Mouse (Mus musculus) forebrain, embryonic 16.5 days (tissue): ENCODE measurements at regions not wholly inside any gene's neighbourhood (a gene's known extent, or its start where the extent isn't known, plus 50 kb on each side); places are given as distances from the start of the nearest gene placed in this dataset.
A peak's percentile ranks its signal among the peaks of the same experiment; 100 is the strongest.

Experiments
- ATAC-seq: fragments of 200-750 bp; cut with Nextera tagmentation; 2 replicates; pipeline ENCODE4 v1.8.0; 2017; ENCODE audit warnings: mild to moderate bottlenecking, moderate library complexity
- H3K27ac ChIP-seq: fragments of 300-500 bp; sonication (generic); 2 replicates; pipeline ENCODE4 v1.5.1; 2014; ENCODE audit warnings: low read length, control low read depth
- H3K27me3 ChIP-seq: fragments of 300-500 bp; sonication (generic); replicated peaks from 2 replicates; pipeline ENCODE4 v1.6.1; 2014; ENCODE audit warnings: low read length; ENCODE audit not compliant: control insufficient read depth, insufficient read depth
- H3K36me3 ChIP-seq: fragments of 300-500 bp; sonication (generic); 2 replicates; pipeline ENCODE4 v1.6.1; 2014; ENCODE audit not compliant: control insufficient read depth, insufficient read depth
- H3K4me1 ChIP-seq: fragments of 300-500 bp; sonication (generic); replicated peaks from 2 replicates; pipeline ENCODE4 v1.6.1; 2014; ENCODE audit warnings: low read length; ENCODE audit not compliant: control insufficient read depth, insufficient read depth
- H3K4me2 ChIP-seq: fragments of 300-500 bp; sonication (generic); 2 replicates; pipeline ENCODE4 v1.6.1; 2014; ENCODE audit warnings: mild to moderate bottlenecking, low read length, control low read depth
- H3K4me3 ChIP-seq: fragments of 300-500 bp; sonication (generic); replicated peaks from 2 replicates; pipeline ENCODE4 v1.5.1; 2014; ENCODE audit warnings: mild to moderate bottlenecking, low read length, control low read depth
- H3K9ac ChIP-seq: fragments of 300-500 bp; sonication (generic); replicated peaks from 2 replicates; pipeline ENCODE4 v1.6.1; 2014; ENCODE audit warnings: low read depth, low read length, control low read depth
- H3K9me3 ChIP-seq: fragments of 300-500 bp; sonication (generic); 2 replicates; pipeline ENCODE4 v1.6.1; 2016; ENCODE audit warnings: low read length; ENCODE audit not compliant: control insufficient read depth
- WGBS: fragments of 180-500 bp; shearing (Covaris S2); extraction: QIAGEN DNeasy Blood & Tissue Kit; methylation state at CpG from one replicate; pipeline ENCODE4 v1.1.7; 2014; 5-methylcytosine and 5-hydroxymethylcytosine counted together

DNA sequence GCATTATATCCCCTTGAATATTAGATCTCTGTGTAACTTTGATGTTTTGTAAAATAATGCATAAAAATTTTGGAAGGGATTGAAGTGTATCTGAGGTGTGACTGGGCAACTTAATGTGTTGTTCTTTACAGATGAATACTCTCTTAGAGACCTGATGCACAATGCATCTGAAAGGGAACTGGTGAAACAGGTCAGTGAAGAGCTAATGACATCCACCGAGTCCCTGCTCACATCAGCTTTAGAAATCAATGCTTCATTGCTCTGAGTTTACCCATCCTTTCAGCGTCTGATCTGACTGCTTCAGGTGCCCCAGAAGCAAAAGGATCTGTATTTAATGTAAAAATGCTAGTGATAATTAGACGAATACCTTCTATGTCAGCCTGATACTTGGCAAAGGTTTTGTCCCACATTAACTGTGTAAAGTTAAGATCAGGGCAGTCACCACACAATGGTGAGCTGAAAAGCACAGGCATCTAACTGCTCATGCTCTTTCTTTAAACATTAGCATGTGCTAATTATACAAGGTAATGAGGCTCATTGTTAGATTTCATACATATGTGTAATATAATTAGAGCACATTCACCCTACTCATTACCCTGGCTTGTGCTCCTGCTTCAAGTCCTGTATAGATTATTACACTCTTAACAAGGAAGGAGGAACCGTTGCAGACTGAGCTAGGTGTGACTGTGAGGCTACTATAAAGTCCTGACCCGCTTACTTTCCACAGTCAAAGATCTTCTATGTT lies 204.6 kb upstream of the Tlr4 start:
- Histone ChIP-seq H3K4me1 (no peaks in the 10 kb centered on the region), H3K9me3 (no peaks in the 10 kb centered on the region), H3K9ac (no peak overlapping the region), H3K4me3 (no peak overlapping the region), H3K27ac (no peak overlapping the region), H3K36me3 (no peaks in the 10 kb centered on the region), H3K27me3 (no peaks in the 10 kb centered on the region), H3K4me2 (no peak overlapping the region)
- 27% methylated on average over 5 of the region's 5 CpGs for WGBS
- peak; percentile 67; the same call in 1 of the 2 replicates for ATAC-seq

DNA sequence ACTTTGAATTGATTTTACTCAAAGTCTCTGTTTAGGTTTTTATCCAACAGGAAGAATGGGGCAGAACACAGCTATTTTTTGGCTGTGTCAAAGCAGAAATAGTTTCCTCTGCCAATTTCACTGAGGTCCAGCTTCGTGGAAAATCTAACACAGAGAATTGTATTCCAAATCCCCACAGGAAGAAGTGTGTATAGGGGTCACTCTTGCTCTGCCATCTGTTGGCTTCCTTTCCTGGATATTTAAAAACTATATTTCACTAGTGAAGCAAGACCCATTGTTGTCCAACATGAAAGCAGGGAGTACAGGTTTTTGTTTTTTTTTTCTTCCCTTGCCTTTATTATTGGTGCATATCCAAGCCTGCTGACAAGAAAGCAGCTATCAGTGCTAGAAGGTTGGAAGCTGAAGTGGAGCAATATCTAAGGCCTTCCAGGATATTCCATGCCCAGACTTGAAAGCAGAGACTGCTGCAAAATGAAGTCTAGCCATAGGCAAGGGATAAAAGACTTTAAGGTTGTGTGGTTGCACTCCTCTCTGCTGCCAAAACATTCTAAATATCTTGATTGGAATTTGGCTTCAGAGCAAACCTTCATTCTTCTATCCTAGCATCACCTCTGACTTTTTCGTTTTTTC lies 208.5 kb upstream of the Tlr4 start:
- H3K4me3 ChIP-seq = no peak overlapping the region
- H3K4me1 ChIP-seq = no peaks in the 10 kb centered on the region
- H3K9ac ChIP-seq = no peak overlapping the region
- no peak overlapping the region for H3K4me2 ChIP-seq
- H3K27me3 ChIP-seq = no peaks in the 10 kb centered on the region
- H3K27ac ChIP-seq = no peak overlapping the region
- H3K36me3 ChIP-seq = no peaks in the 10 kb centered on the region
- no peaks in the 10 kb centered on the region for H3K9me3 ChIP-seq
- ATAC-seq = no peak
- WGBS = 73% methylated on average over 2 of the region's 2 CpGs

DNA sequence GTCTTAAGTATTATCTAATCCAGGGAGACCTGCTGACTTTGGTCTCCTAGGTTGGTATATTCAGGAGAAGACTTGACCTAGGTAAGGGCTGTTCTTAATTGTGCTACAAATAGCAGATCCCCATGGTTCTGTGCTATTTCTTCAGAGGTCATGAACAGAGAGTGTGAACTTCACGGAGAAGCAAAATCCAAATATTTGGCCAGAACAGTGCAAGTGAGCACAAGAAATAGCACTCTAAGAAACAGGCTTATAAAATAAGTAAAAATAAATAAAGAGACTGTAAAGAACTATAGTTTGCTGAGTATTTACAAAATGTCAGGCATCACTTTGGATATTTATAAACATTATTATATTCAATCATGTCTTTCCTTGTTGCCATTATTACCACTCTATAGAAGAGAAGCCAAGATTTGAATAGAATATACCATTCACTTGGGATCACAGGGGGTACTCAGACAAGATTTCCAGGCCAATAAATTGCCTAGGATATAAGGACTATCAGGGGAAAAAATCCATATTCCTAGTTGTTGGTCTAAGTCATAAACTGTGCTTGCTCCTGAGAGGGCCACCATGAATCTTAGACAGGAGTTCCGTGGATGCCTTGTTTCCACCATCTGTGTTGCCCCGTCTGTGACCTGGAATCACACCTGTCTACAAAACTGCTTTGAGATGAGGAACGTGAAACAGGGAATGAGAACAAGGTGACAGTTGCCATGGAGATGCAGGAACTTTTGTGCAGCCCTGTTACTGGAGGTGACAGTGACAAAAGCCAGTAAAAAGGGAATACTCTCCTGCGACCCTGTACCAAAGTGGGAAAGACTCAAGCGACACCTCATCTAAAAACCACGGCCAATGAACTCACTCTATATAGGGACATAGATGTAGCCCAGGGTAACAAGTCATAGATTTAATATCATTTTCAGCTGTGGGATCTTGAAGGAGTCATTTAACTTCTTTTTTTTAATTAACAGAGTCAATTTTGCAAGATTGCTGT lies 209.3 kb upstream of the Tlr4 start:
- H3K9ac ChIP-seq = no peak overlapping the region
- ATAC-seq = no peak
- no peak overlapping the region for H3K4me2 ChIP-seq
- 74% methylated on average over 7 of the region's 7 CpGs for WGBS
- H3K4me1 ChIP-seq = no peaks in the 10 kb centered on the region
- H3K9me3 ChIP-seq = no peaks in the 10 kb centered on the region
- no peak overlapping the region for H3K4me3 ChIP-seq
- H3K36me3 ChIP-seq = no peaks in the 10 kb centered on the region
- H3K27ac ChIP-seq = no peak overlapping the region
- H3K27me3 ChIP-seq = no peaks in the 10 kb centered on the region

- Histone ChIP-seq H3K27ac (no peak overlapping the region), H3K4me3 (no peak overlapping the region), H3K36me3 (no peaks in the 10 kb centered on the region), H3K4me2 (no peak overlapping the region), H3K9me3 (no peaks in the 10 kb centered on the region), H3K27me3 (no peaks in the 10 kb centered on the region), H3K9ac (no peak overlapping the region), H3K4me1 (no peaks in the 10 kb centered on the region)
- WGBS = 88% methylated on average over 4 of the region's 4 CpGs
- ATAC-seq = no peak
These were observed 210.3 kb upstream of the Tlr4 start for GRCm38 (mm10) chr4:66617101-66617500.

DNA sequence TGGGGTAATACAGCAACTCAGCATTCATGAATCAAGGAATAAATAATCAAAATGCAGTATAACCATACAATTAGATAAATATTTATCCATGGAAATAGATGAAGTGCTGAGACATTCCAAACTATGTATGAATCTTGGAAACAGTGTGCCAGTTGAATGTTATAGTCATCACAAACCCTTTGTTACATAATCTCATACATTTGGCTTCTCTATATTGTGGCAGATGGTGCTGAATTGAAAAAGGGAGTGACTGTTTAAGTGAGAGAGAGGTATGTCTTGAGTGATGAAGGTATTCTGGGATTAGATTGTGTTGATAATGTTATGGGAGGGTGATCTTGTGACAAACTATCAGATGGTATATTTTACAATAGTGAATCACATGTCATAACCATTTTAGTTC lies 200.4 kb upstream of the Astn2 start:
- H3K4me1 ChIP-seq = no peaks in the 10 kb centered on the region
- no peaks in the 10 kb centered on the region for H3K36me3 ChIP-seq
- H3K27ac ChIP-seq = no peak overlapping the region
- ATAC-seq = no peak
- H3K9ac ChIP-seq = no peak overlapping the region
- no peak overlapping the region for H3K4me3 ChIP-seq
- H3K9me3 ChIP-seq = no peaks in the 10 kb centered on the region
- H3K4me2 ChIP-seq = no peak overlapping the region
- no peaks in the 10 kb centered on the region for H3K27me3 ChIP-seq

DNA sequence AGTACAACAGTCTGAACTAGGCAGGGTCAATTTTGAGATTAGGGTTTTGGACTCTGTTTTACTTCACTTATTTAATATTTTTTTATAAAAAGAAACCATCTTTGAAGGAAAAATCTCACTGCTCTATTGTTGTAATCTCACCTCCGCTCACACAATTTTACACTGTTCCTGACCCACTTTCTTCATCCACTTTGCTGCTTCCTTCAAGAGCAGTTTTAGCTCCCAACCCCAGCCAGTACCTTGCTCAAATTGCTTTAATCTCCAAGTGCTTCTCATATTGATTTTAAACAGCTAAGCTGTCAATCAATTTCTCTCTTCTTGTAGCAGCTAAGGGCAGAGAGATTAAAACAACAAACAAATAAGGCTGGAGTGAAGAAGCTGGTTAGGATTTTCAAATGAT lies 194.3 kb upstream of the Astn2 start:
- Histone ChIP-seq H3K4me1 (no peaks in the 10 kb centered on the region), H3K27ac (no peak overlapping the region), H3K4me3 (no peak overlapping the region), H3K9me3 (no peaks in the 10 kb centered on the region), H3K36me3 (no peaks in the 10 kb centered on the region), H3K9ac (no peak overlapping the region), H3K4me2 (no peak overlapping the region), H3K27me3 (no peaks in the 10 kb centered on the region)
- ATAC-seq = no peak
- 88% methylated on average over 1 of the region's 1 CpGs for WGBS

DNA sequence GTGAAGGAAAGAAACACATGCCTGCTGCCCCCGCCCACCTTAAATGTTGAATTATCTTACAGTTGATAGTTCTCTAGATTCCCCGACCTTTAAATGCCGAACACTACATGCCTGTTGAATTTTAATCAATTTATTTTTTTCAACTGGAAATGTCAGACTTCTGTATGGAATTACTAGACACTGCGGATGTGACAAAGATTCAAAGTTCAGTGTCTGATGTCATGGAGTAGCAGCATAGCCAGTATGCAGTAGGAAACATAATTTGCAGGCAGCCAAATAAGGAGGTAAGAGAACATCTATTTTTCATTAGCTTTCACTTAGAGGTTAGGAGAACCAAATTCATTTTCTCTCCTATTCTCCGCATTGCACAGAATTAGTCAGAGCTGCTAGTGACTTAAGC lies 182.2 kb upstream of the Astn2 start:
- ATAC-seq = no peak
- 43% methylated on average over 5 of the region's 5 CpGs for WGBS

DNA sequence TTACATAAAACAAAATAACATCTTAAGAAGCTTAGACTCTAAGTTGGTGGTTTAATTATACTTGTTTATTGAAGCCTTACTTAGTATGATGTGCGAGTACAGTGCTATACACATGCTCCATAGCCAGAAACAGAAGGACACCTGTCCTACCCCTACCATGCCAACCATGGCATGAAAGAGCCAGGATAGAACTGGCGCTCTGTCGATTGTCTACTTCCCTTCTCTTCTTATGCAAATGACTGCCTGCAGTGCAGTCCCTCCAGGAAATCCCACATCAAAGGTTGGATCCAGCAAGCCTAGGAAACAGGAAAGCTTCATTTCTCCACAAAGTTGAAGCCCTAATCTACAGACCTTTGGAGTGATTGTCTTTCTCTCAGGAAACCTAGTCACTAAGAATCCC lies 181.8 kb upstream of the Astn2 start:
- H3K4me2 ChIP-seq = no peak overlapping the region
- no peak overlapping the region for H3K9ac ChIP-seq
- peaks cover 3% of the 10 kb centered on the region; the same call in 1 of the 2 replicates for H3K4me1 ChIP-seq
- no peaks in the 10 kb centered on the region for H3K36me3 ChIP-seq
- no peak overlapping the region for H3K4me3 ChIP-seq
- no peaks in the 10 kb centered on the region for H3K9me3 ChIP-seq
- H3K27me3 ChIP-seq = no peaks in the 10 kb centered on the region
- H3K27ac ChIP-seq = no peak overlapping the region
- 5% methylated on average over 3 of the region's 3 CpGs for WGBS
- ATAC-seq = peak; percentile 65

More for the DNA sequence above, 182.2 kb upstream of the Astn2 start:
- H3K9me3 ChIP-seq = no peaks in the 10 kb centered on the region
- H3K27ac ChIP-seq = no peak overlapping the region
- no peaks in the 10 kb centered on the region for H3K27me3 ChIP-seq
- H3K36me3 ChIP-seq = no peaks in the 10 kb centered on the region
- no peak overlapping the region for H3K9ac ChIP-seq
- no peak overlapping the region for H3K4me3 ChIP-seq
- no peak overlapping the region for H3K4me2 ChIP-seq
- H3K4me1 ChIP-seq = peaks cover 3% of the 10 kb centered on the region; the same call in 1 of the 2 replicates

DNA sequence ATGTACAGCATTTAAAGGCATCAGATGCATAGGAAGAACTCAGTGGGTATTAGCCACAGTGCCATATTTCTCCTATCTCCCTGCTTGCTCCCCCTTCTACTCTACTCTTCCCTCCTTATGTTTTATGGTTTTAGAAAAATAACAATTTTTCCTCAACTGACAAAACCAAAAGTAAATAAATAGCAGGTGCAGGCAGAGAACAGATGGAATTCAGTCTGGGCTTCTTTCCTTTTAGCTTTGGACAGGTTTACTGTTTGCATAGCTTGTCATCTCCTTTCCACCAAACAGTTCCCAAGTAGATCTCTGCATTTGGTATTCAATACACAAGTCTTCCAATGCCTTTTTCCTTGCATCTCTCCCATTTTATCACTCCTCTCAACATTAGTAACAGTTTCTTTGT lies 152.5 kb upstream of the Astn2 start:
- Histone ChIP-seq H3K9me3 (no peaks in the 10 kb centered on the region), H3K36me3 (no peaks in the 10 kb centered on the region), H3K9ac (no peak overlapping the region), H3K4me3 (no peak overlapping the region), H3K4me1 (no peaks in the 10 kb centered on the region), H3K4me2 (no peak overlapping the region), H3K27me3 (no peaks in the 10 kb centered on the region), H3K27ac (no peak overlapping the region)
- peak; percentile 66 for ATAC-seq
